Mouse (Mus musculus) embryonic facial prominence, embryonic 13.5 days (tissue): ENCODE measurements around the gene Gm42906. TPM values are rescaled to one million over a fixed set of nuclear protein-coding genes. Genes with fewer than 3 reads are reported as not detected.

ENCODE experiments used
- ATAC-seq: fragments of 200-750 bp; cut with Nextera tagmentation; 2 replicates; pipeline ENCODE4 v1.8.0; 2017; ENCODE audit warnings: low read depth; ENCODE audit not compliant: insufficient number of reproducible peaks, insufficient read depth, low FRiP score, low TSS enrichment
- H3K27ac ChIP-seq: fragments of 300-500 bp; sonication (generic); 2 replicates; pipeline ENCODE4 v1.5.1; 2015; ENCODE audit warnings: moderate library complexity, mild to moderate bottlenecking, inconsistent platforms
- H3K27me3 ChIP-seq: fragments of 300-500 bp; sonication (generic); 2 replicates; pipeline ENCODE4 v1.6.1; 2015; ENCODE audit warnings: mild to moderate bottlenecking, inconsistent platforms
- H3K36me3 ChIP-seq: fragments of 300-500 bp; sonication (generic); 2 replicates; pipeline ENCODE4 v1.6.1; 2015; ENCODE audit warnings: mild to moderate bottlenecking, inconsistent platforms
- H3K4me1 ChIP-seq: fragments of 300-500 bp; sonication (generic); 2 replicates; pipeline ENCODE4 v1.6.1; 2015; ENCODE audit warnings: inconsistent platforms
- H3K4me2 ChIP-seq: fragments of 300-500 bp; sonication (generic); 2 replicates; pipeline ENCODE4 v1.6.1; 2015; ENCODE audit warnings: moderate library complexity, mild to moderate bottlenecking, inconsistent platforms
- H3K4me3 ChIP-seq: fragments of 300-500 bp; sonication (generic); 2 replicates; pipeline ENCODE4 v1.5.1; 2015; ENCODE audit warnings: mild to moderate bottlenecking, inconsistent platforms
- H3K9ac ChIP-seq: fragments of 300-500 bp; sonication (generic); 2 replicates; pipeline ENCODE4 v1.6.1; 2015; ENCODE audit warnings: mild to moderate bottlenecking, inconsistent platforms
- H3K9me3 ChIP-seq: fragments of 300-500 bp; sonication (generic); 2 replicates; pipeline ENCODE4 v1.6.1; 2016; ENCODE audit warnings: inconsistent platforms
- WGBS: fragments of 180-500 bp; shearing (Covaris S2); methylation state at CpG from one replicate; pipeline ENCODE4 v1.1.7; 2015; ENCODE audit warnings: mixed read lengths; 5-methylcytosine and 5-hydroxymethylcytosine counted together
- polyA plus RNA-seq: library from polyadenylated mRNA; unstranded; fragments of >200 nt; fragmentation: Nextera tagmentation; extraction: Ambion mirVana; gene quantifications from 2 replicates; pipeline ENCODE4 v1.2.1, GENCODE M21; 2015

Gene Gm42906
- polyA plus RNA-seq, 1 experiment from 2014 or later = not detected

DNA sequence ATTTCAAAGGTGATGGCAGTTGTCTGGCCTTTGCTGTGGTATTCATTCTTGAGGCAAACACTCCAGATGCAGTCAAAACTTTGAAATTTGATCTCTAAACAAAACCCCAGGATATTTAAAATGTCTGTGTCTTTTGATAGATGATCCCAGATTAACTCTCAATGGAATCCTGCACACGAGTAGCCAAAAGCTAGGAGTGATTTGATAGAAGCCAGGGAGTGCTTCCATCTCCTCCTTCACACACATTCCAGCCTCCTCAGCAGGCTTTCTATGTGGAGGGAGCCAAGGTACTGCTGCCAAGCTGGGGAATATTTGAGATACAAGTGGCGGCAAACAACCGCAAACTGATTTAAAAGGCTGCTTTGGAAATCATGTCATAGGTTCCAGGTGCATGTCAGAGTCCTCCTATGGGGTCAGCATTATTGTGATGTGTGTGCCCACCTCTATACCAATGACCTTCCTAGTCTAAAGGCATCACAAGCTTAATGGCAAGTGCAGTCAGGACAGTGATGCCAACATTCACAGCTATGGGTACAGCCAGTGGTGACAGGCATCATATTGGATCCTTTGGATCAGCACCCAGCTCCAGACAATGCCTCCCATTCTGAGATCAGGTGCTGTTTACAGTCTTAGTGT is 234.0 kb downstream of the Gm42906 start:
- H3K4me1 ChIP-seq = peaks cover 9% of the 10 kb centered on the region
- no peaks in the 10 kb centered on the region for H3K36me3 ChIP-seq
- H3K27ac ChIP-seq = no peak overlapping the region
- 57% methylated on average over 3 of the region's 3 CpGs for WGBS
- H3K9ac ChIP-seq = no peak overlapping the region
- H3K27me3 ChIP-seq = no peaks in the 10 kb centered on the region
- ATAC-seq = no peak
- H3K9me3 ChIP-seq = no peaks in the 10 kb centered on the region
- no peak overlapping the region for H3K4me3 ChIP-seq
- no peak overlapping the region for H3K4me2 ChIP-seq

DNA sequence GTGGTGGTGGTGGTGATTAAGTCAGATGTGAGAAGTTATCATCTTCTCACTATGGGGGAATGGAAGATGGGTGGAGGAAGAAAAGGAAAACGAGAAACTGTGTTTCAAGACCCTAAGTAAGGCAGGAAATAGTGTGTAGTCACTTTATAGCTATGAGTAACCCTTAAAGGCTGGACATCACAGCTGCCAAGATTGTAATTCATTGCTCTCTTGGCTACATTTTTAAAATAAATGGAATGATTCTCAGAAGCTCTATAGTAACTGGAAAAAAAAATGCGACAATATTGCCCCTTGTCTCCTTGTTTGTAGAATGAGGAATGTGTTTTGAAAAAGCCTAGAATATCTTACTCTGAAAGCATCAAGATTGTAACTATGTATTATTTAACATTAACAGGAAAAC is 235.7 kb downstream of the Gm42906 start:
- H3K4me1 ChIP-seq = peaks cover 9% of the 10 kb centered on the region
- 80% methylated on average over 2 of the region's 2 CpGs for WGBS
- ATAC-seq = no peak
- H3K27me3 ChIP-seq = no peaks in the 10 kb centered on the region
- no peak overlapping the region for H3K9ac ChIP-seq
- H3K4me3 ChIP-seq = no peak overlapping the region
- H3K36me3 ChIP-seq = no peaks in the 10 kb centered on the region
- no peaks in the 10 kb centered on the region for H3K9me3 ChIP-seq
- H3K4me2 ChIP-seq = no peak overlapping the region
- no peak overlapping the region for H3K27ac ChIP-seq

DNA sequence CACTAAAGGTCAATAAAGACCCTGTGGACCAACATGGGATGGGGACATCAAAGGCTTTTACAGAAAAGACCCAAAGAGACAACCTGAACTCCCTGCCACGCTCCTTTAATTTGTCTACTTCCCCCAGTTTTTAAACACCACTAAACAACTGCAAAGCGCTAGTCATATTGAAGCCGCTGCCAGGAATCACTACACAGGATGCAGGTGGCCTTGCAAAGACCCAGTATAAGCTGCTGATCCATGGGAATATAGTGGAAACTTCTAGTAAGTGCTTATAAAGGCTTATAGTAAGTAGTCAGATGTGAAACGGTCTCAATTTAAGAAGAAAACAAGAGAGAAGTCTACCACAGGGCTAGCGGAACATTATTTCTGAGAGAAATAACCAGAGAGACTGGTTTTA is 237.2 kb downstream of the Gm42906 start:
- Histone ChIP-seq H3K4me1 (peaks cover 9% of the 10 kb centered on the region), H3K27ac (no peak overlapping the region), H3K36me3 (no peaks in the 10 kb centered on the region), H3K9ac (no peak overlapping the region), H3K9me3 (no peaks in the 10 kb centered on the region), H3K27me3 (no peaks in the 10 kb centered on the region), H3K4me3 (no peak overlapping the region; the same call in 1 of the 2 replicates), H3K4me2 (peak overlapping the region; percentile 93)
- WGBS = 70% methylated on average over 5 of the region's 5 CpGs
- ATAC-seq = no peak

DNA sequence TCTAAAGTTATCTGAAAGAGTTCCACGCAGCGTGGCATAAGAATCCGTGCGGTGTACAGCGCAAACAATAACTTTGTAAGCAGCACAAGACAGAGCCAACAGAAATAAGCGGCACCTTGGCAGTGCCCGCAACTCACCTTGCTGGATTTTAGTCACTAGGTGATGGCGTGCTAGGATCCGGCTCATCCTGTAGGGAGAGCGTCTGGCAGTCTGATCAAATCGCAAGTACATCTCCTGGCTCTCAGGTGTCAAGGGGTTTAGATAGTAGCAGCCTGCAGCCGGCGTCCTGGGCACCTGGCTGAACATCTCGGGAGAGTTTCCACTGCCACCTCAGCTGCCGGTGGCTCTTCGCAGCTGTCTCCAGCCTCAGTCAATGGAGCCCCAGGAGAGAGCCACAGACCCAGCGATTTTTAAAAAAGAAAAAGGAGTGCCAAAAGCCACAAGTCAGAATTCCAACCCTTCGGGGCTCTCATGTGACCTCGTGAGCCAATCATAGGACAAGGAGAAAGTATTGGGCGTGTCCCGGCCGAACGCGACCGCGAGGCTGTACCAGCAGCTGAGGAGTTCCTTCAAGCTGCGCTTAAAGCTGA is 238.1 kb downstream of the Gm42906 start:
- no peaks in the 10 kb centered on the region for H3K27me3 ChIP-seq
- peak overlapping the region; percentile 67 for H3K4me3 ChIP-seq
- no peaks in the 10 kb centered on the region for H3K36me3 ChIP-seq
- peaks cover 9% of the 10 kb centered on the region for H3K4me1 ChIP-seq
- H3K4me2 ChIP-seq = peak overlapping the region; percentile 93
- H3K27ac ChIP-seq = no peak overlapping the region; the same call in 1 of the 2 replicates
- H3K9me3 ChIP-seq = no peaks in the 10 kb centered on the region
- WGBS = 3% methylated on average over 27 of the region's 27 CpGs
- H3K9ac ChIP-seq = peak overlapping the region; percentile 76
- peak; percentile 87 for ATAC-seq

DNA sequence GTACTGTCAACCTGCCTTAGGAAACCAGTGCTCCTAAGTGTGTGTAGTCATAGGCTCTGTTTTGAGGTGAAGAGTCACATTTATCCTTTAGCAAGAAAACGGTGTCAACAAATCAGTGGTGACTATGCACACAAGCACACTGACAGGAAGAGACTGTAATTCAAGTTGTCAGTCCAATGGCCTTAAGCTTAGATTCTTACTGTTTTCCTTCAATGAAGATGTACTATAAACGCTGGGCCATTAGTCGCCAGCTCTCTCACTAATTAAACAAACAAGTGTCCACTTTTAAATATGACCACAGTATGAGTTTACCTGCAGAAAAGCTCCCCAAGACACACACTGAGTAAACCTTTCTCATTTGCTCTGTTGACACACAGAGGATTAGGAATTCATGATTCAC is 238.6 kb downstream of the Gm42906 start:
- Histone ChIP-seq H3K27me3 (no peaks in the 10 kb centered on the region), H3K9ac (peak overlapping the region; percentile 76), H3K36me3 (no peaks in the 10 kb centered on the region), H3K4me1 (peaks cover 9% of the 10 kb centered on the region), H3K27ac (no peak overlapping the region), H3K4me2 (peak overlapping the region; percentile 93), H3K4me3 (peak overlapping the region; percentile 67), H3K9me3 (no peaks in the 10 kb centered on the region)
- no peak for ATAC-seq
- 35% methylated on average over 3 of the region's 3 CpGs for WGBS

DNA sequence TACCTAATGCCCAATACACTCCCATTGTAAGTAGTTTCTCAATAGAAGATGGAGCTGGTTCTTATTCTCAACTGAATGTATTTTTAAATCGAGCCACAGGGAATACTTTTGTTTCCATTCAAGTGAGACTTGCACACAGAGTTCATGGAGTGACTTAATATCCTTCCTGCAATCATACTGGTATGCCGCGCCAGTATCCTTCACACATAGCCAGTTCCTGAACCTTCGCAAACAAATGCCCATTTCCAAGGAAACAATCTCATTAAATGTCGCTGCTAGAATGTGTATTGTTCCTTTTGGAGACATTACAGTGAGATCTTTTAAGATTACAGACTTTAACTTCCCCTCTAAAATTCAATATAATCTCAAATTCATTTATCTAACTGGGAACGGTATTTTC is 239.3 kb downstream of the Gm42906 start:
- peak overlapping the region; percentile 93 for H3K4me2 ChIP-seq
- no peak for ATAC-seq
- WGBS = 85% methylated on average over 6 of the region's 6 CpGs

DNA sequence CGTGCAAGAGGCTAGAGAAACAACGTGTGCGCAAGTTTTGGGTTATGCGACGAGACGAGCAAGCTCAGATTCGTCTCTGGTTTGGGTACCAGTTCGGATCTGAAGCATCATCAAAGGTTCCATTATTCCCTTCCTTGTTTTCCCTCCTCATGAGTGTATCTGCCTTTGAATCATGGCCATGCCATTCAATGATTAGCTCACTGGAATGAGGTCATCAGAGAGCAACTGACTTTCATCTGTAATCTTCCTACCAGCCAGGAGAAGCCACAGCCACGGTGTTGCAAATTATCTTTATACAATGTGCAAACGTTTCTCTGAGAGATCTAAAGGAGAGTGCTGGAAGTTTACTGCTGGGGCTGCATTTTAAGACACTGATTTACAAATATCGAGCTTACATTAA is 240.6 kb downstream of the Gm42906 start:
- Histone ChIP-seq H3K9ac (no peak overlapping the region), H3K36me3 (no peaks in the 10 kb centered on the region), H3K27me3 (no peaks in the 10 kb centered on the region), H3K4me3 (no peak overlapping the region), H3K4me2 (no peak overlapping the region), H3K27ac (no peak overlapping the region), H3K4me1 (peaks cover 15% of the 10 kb centered on the region), H3K9me3 (no peaks in the 10 kb centered on the region)
- ATAC-seq = no peak
- 72% methylated on average over 11 of the region's 11 CpGs for WGBS

More for the DNA sequence above, 239.3 kb downstream of the Gm42906 start:
- Histone ChIP-seq H3K9ac (no peak overlapping the region), H3K4me1 (peaks cover 14% of the 10 kb centered on the region), H3K27me3 (no peaks in the 10 kb centered on the region), H3K9me3 (no peaks in the 10 kb centered on the region), H3K36me3 (no peaks in the 10 kb centered on the region), H3K4me3 (no peak overlapping the region), H3K27ac (no peak overlapping the region)

DNA sequence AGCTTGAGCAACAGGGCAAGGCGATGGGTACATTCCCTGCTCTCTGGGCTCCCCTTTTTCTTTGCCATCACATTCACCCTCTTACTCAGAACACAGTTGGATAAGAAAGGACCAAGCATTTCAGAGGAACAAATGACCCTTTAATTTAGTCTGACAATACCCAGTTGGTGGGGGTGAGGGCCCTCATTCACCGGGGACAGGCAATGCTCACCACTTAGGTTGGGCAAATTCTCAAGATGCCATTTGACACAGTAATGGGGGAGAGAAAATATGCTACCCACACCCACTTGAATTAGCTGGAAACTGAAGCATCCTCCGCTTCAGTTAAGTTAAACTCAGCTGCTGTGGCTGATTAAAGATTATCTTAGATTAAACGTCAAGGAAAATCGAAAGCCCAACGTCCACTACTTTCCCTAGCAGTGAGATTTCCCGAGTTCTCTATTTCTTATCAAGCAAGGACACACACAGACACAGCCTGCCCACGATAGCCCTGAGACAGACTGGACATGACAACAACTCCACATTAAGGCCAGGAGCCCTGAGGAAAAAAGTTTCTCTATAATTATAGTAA is 242.6 kb downstream of the Gm42906 start:
- no peak for ATAC-seq
- Histone ChIP-seq H3K9me3 (no peaks in the 10 kb centered on the region), H3K4me1 (peaks cover 11% of the 10 kb centered on the region), H3K36me3 (no peaks in the 10 kb centered on the region), H3K27ac (no peak overlapping the region), H3K4me3 (no peak overlapping the region), H3K9ac (no peak overlapping the region), H3K4me2 (no peak overlapping the region), H3K27me3 (no peaks in the 10 kb centered on the region)
- 54% methylated on average over 8 of the region's 8 CpGs for WGBS

DNA sequence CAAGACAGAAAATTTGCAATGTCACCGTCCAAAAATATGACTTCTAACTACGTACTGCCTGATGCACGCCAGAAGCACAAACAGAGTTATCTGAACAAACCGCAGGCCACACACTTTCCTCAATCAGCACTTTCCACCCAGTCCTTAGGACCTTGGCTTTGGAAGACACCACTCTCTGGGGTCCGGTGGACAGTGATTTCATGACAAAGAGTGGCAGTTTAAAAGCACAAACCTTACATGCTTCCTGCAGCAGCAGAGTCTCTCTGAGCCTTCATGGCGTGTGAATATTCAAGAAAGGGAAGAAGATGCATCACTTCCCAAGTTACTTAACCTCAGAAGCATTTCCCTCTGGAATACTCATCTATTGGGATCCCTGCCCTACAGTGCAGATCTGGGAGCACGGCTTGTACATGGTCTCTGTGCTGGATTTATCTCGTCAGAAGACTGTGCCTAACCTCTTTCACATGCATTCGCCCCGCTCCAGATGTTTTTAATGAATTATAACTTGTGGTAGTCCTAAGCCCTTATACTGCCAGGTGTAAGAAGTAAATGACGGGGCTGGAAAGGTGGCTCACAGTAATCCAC is 244.2 kb downstream of the Gm42906 start:
- ATAC-seq = no peak
- no peak overlapping the region for H3K4me3 ChIP-seq
- no peaks in the 10 kb centered on the region for H3K27me3 ChIP-seq
- H3K27ac ChIP-seq = no peak overlapping the region
- no peaks in the 10 kb centered on the region for H3K36me3 ChIP-seq
- WGBS = 69% methylated on average over 11 of the region's 11 CpGs
- no peak overlapping the region for H3K9ac ChIP-seq
- H3K4me1 ChIP-seq = peaks cover 6% of the 10 kb centered on the region; the same call in 1 of the 2 replicates
- no peak overlapping the region for H3K4me2 ChIP-seq
- H3K9me3 ChIP-seq = no peaks in the 10 kb centered on the region

DNA sequence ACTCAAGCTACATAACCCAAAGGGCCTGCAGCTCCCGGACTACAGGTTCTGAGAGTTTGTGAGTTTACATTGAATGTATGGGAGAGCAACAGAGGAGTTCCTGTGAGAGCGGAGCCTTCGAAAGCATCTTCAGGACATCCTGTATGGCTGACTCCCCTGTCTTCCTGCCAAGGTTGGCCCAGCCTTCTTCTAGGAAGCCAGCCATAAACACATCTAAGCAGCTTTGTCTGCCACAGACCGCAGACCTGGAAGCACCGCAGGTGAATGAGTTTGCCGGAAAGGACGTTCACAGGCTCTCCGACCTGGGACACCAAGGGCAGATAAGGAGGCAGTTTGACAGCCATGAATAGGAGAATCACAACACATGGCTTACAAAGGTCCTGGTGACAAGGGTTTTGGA is 246.7 kb downstream of the Gm42906 start:
- no peaks in the 10 kb centered on the region for H3K9me3 ChIP-seq
- H3K4me1 ChIP-seq = peaks cover 6% of the 10 kb centered on the region; the same call in 1 of the 2 replicates
- H3K36me3 ChIP-seq = no peaks in the 10 kb centered on the region
- 93% methylated on average over 8 of the region's 8 CpGs for WGBS
- no peak for ATAC-seq
- H3K9ac ChIP-seq = no peak overlapping the region
- H3K27ac ChIP-seq = no peak overlapping the region
- no peak overlapping the region for H3K4me3 ChIP-seq
- no peak overlapping the region for H3K4me2 ChIP-seq
- H3K27me3 ChIP-seq = no peaks in the 10 kb centered on the region

DNA sequence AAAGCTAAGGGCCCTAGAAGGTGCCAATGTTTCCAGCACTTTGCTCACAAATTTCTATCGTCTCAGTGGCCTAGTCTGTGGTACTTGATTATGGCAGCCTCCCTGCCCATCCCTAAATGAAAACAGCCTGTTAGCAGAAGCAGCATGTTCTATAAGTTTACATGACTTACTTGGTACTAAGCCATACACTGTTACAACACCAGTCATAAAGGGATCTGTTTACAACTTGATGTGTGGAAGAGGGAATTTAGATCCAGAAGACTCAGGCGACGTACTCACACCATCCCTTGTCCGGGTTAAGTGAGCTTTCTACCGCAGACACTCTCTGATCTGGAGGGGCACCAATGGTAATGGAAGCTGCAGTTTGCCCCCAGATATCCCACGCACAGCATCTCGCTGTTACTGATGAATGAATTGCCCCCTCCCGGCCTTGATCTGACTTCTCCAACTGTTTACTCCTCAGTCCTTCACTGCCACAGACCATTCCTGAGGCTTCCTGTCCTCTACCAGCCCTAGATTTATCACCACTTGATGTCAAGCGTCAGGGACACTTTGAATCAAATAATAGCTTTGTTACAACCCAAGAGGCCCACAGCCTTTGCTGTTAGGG is 247.7 kb downstream of the Gm42906 start:
- no peak overlapping the region for H3K9ac ChIP-seq
- H3K9me3 ChIP-seq = no peaks in the 10 kb centered on the region
- no peak overlapping the region for H3K27ac ChIP-seq
- H3K4me1 ChIP-seq = peaks cover 6% of the 10 kb centered on the region; the same call in 1 of the 2 replicates
- H3K36me3 ChIP-seq = no peaks in the 10 kb centered on the region
- ATAC-seq = no peak
- H3K4me3 ChIP-seq = no peak overlapping the region
- 90% methylated on average over 9 of the region's 9 CpGs for WGBS
- H3K27me3 ChIP-seq = no peaks in the 10 kb centered on the region
- H3K4me2 ChIP-seq = no peak overlapping the region
